Mouse (Mus musculus) small intestine, adult 10 weeks (tissue): ENCODE results near the gene Sema3f. TPM values are rescaled to one million over a fixed set of nuclear protein-coding genes. Genes with fewer than 3 reads are reported as not detected.

ENCODE experiments used
- polyA plus RNA-seq: library from polyadenylated mRNA; stranded (reverse); fragments of 350-450 nt; fragmentation: Illumina TruSeq; extraction: RNeasy Lipid Tissue Mini Kit (QIAGEN cat#74804); gene quantifications from one replicate; pipeline ENCODE4 v1.2.3, GENCODE M21; 2014; ENCODE audit warnings: low replicate concordance

The Sema3f gene
- polyA plus RNA-seq, result 0.37 TPM

DNA sequence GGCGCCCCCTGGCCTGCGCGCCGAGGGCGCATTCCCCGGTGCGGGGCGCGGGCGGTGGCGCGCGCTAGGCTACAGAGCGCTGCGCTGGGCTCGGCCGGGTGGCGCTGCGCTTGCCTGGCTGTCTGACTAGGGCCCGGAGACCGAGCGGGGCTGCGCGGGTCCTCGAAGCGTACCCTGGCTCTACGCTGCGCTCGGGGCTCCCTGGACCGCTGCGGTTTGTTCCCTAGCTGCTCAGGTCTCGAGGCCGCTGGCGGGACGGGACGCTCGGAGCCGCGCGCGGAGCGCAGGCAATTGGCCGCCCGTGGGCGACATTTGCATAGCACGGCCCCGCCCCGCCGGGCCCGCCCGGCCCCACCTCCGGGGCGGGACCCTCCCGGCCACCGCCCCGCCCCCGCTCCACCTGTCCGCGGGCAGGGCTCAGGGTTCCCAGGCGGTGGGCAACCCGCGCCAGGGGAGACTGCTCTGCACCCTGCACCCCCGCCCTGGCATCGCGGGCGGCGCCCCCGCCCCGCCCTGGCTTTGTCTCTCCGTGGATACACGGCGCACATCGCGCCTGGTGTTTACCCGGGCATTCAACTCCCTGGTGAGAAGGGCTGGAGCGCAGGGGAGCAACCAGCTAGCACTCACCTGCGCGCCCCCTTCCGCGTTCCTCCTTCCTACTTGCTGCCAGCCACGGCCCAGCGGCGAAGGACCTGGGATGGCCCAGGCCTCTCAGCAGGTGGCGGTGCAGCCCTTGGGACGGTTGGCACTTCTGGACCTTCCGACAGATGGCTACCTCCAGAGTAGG lies at the start of gene Sema3f:
Gene Sema3f (minus strand): TSS at position 779 of the 787 bp plus-strand sequence.

DNA sequence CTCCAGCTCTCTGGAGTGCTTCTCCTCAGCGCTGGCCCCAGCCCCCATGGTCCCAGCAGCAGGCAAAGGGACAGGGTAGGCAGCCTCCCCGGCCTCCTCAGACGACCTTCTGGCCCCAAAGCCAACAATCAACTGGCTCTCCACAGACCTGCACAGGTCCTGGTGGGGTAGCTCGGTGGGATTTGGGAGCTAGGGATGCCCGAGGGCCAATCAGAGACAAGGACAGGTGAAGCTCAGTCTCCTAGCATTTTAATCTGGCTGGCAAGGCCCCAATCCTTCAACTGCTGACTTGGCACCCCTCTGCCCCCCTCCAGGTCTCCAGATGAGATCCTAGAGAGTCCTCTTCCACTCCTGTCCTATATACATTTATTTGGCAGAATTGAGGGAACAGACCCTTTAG lies 30.8 kb downstream of the Sema3f start, which contains the start of gene Gnat1:
Gene Gnat1 (minus strand): TSS at position 212 of the 400 bp plus-strand sequence.

DNA sequence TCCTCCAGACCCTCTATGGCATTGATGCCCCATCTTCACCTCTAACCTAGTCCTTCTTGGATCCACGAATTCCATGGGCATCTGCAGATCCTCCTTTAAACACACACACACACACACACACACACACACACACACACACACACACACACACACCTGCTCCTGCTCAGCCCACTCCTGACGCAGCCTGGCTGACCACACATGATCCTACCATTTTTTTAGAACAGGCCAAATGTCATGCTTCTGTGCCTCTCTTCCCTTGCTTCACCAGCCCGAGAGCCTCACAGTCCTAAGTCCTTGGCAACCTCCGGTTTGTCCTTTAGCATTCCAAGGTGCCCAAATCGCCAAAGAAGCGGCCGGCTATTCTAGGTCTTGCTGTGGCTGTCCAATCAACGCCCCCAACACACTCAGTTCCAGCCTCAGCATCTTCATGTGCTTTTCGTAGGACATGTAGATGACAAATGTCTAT lies 40.8 kb downstream of the Sema3f start, which contains the start of gene Slc38a3:
Gene Slc38a3 (minus strand): TSS at position 51 of the 466 bp plus-strand sequence.

DNA sequence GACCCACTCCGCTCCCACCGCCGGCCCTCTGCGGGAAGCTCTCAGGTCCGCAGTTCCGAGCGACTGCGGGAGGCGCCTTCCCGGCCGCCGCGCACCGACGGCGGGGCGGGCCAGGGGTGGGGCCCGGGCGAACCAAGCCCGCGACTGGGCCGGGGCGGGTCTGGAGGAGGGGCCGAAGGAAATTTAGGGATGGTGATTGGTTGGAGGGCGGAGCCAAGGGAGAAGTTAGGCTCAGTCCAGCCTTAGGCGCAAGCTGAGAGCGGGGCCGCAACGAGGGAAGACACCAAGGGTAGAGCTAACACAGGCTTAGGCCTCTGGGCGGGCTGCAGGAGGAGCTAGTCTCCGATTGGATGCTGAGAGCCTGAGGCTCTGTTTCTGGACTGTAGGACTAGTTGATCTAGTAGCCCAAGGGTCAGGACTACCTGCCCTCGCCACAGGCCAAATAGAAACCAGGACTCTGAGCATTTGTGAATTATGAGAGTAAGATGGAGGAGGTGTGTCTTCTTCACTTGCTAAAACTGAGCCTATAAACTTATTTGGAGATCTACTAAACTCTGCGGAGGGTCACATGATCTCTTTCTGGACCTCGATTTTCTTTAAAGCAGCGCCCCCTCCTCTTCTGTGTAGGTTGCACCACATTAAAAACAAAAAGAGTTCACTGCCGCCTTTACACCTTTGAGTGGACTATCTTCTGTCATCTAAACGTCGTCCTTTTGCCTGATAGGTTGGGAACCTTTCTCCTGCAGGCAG lies 74.8 kb downstream of the Sema3f start, which contains the start of gene Gnai2:
Gene Gnai2 (minus strand): TSS at position 89 of the 750 bp plus-strand sequence.

Other genes with a start within 250 kb of the Sema3f start
- not detected for gene Tmem115, start 176.5 kb downstream of the Sema3f start, polyA plus RNA-seq
- 0.93 TPM for gene Cyb561d2, start 168.3 kb downstream of the Sema3f start, polyA plus RNA-seq
- 0.78 TPM for gene Nprl2, start 168.2 kb downstream of the Sema3f start, polyA plus RNA-seq
- not detected for gene Zmynd10, start 163.2 kb downstream of the Sema3f start, polyA plus RNA-seq
- gene Rassf1, start 158.9 kb downstream of the Sema3f start, polyA plus RNA-seq, result 24.5 TPM
- 17.4 TPM for gene Tusc2, start 147.2 kb downstream of the Sema3f start, polyA plus RNA-seq
- gene Hyal2, start 142.5 kb downstream of the Sema3f start, polyA plus RNA-seq, result 0.22 TPM
- gene Hyal1, start 133.5 kb downstream of the Sema3f start, polyA plus RNA-seq, result 1.4 TPM
- 0.63 TPM for gene Naa80, start 131.6 kb downstream of the Sema3f start, polyA plus RNA-seq
- gene Hyal3, start 129.7 kb downstream of the Sema3f start, polyA plus RNA-seq, result 0.22 TPM
- gene Ifrd2, start 122.8 kb downstream of the Sema3f start, polyA plus RNA-seq, result 31.3 TPM
- 1.2 TPM for gene Sema3b, start 101.2 kb downstream of the Sema3f start, polyA plus RNA-seq
- 18.2 TPM for gene Gnai2, start 75.1 kb downstream of the Sema3f start, polyA plus RNA-seq
- not detected for gene Slc38a3, start 40.9 kb downstream of the Sema3f start, polyA plus RNA-seq
- gene Gnat1, start 30.8 kb downstream of the Sema3f start, polyA plus RNA-seq, result not detected
- 132 TPM for gene Rbm5, start 60.5 kb upstream of the Sema3f start, polyA plus RNA-seq
- 162 TPM for gene Rbm6, start 162.8 kb upstream of the Sema3f start, polyA plus RNA-seq
- gene Mon1a, start 177.7 kb upstream of the Sema3f start, polyA plus RNA-seq, result 0.15 TPM
- 0.97 TPM for gene Mst1r, start 196.4 kb upstream of the Sema3f start, polyA plus RNA-seq
- gene Actl11, start 218.0 kb upstream of the Sema3f start, polyA plus RNA-seq, result not detected
- gene Camkv, start 225.2 kb upstream of the Sema3f start, polyA plus RNA-seq, result not detected
- gene Traip, start 239.7 kb upstream of the Sema3f start, polyA plus RNA-seq, result 0.56 TPM